Mouse (Mus musculus) hindbrain, embryonic 16.5 days (tissue): Measurements from ENCODE around the gene Mxi1. TPM values are rescaled to one million over a fixed set of nuclear protein-coding genes. Genes with fewer than 3 reads are reported as not detected.
A peak's percentile ranks its signal among the peaks of the same experiment; 100 is the strongest.

Source experiments
- ATAC-seq: fragments of 200-750 bp; cut with Nextera tagmentation; 2 replicates; pipeline ENCODE4 v1.8.0; 2017; ENCODE audit warnings: moderate TSS enrichment, moderate library complexity
- H3K27ac ChIP-seq: fragments of 300-500 bp; sonication (generic); 2 replicates; pipeline ENCODE4 v1.5.1; 2014; ENCODE audit warnings: low read depth, mild to moderate bottlenecking, control low read depth, low read length, moderate library complexity
- H3K27me3 ChIP-seq: fragments of 300-500 bp; sonication (generic); replicated peaks from 2 replicates; pipeline ENCODE4 v1.6.1; 2014; ENCODE audit warnings: low read length; ENCODE audit not compliant: control insufficient read depth, insufficient read depth
- H3K36me3 ChIP-seq: fragments of 300-500 bp; sonication (generic); 2 replicates; pipeline ENCODE4 v1.6.1; 2014; ENCODE audit warnings: mild to moderate bottlenecking, low read length, moderate library complexity, mixed read lengths; ENCODE audit not compliant: control insufficient read depth, insufficient read depth
- H3K4me1 ChIP-seq: fragments of 300-500 bp; sonication (generic); 2 replicates; pipeline ENCODE4 v1.6.1; 2014; ENCODE audit warnings: low read depth, low read length; ENCODE audit not compliant: control insufficient read depth, insufficient read depth
- H3K4me2 ChIP-seq: fragments of 300-500 bp; sonication (generic); 2 replicates; pipeline ENCODE4 v1.6.1; 2014; ENCODE audit warnings: mild to moderate bottlenecking, low read length, control low read depth, moderate library complexity
- H3K4me3 ChIP-seq: fragments of 300-500 bp; sonication (generic); 2 replicates; pipeline ENCODE4 v1.5.1; 2014; ENCODE audit warnings: mild to moderate bottlenecking, low read length, control low read depth, moderate library complexity
- H3K9ac ChIP-seq: fragments of 300-500 bp; sonication (generic); 2 replicates; pipeline ENCODE4 v1.6.1; 2014; ENCODE audit warnings: low read depth, mild to moderate bottlenecking, control low read depth, low read length, moderate library complexity
- H3K9me3 ChIP-seq: fragments of 300-500 bp; sonication (generic); 2 replicates; pipeline ENCODE4 v1.6.1; 2014; ENCODE audit warnings: mild to moderate bottlenecking, low read length, moderate library complexity; ENCODE audit not compliant: control insufficient read depth
- WGBS: fragments of 180-500 bp; shearing (Covaris S2); extraction: QIAGEN DNeasy Blood & Tissue Kit; methylation state at CpG from one replicate; pipeline ENCODE4 v1.1.7; 2014; 5-methylcytosine and 5-hydroxymethylcytosine counted together
- polyA plus RNA-seq: library from polyadenylated mRNA; unstranded; fragments of >200 nt; fragmentation: Nextera tagmentation; extraction: Ambion mirVana; gene quantifications from 2 replicates; pipeline ENCODE4 v1.2.1, GENCODE M21; 2015

Mxi1 gene
- 18.9 and 27.8 TPM in 2 replicates for polyA plus RNA-seq

GRCm38 (mm10) chr19:53310348-53310747, at the start of gene Mxi1:
Gene Mxi1, plus strand, starts transcription at chr19:53310518.
- H3K36me3 ChIP-seq, result no peaks in the 10 kb centered on the region
- peak within 1 kb of the TSS; percentile 90 for H3K4me2 ChIP-seq
- peak within 1 kb of the TSS; percentile 87 for H3K4me3 ChIP-seq
- H3K27me3 ChIP-seq, result no peaks in the 10 kb centered on the region
- ATAC-seq, result peak; percentile 65
- H3K27ac ChIP-seq, result peak within 1 kb of the TSS; percentile 94
- H3K9me3 ChIP-seq, result no peaks in the 10 kb centered on the region
- peaks cover 11% of the 10 kb centered on the region for H3K4me1 ChIP-seq
- peak within 1 kb of the TSS; percentile 83 for H3K9ac ChIP-seq
- under 1% methylated on average over 38 of the region's 38 CpGs for WGBS

GRCm38 (mm10) chr19:53260828-53261227, 49.5 kb upstream of the Mxi1 start:
- H3K4me2 ChIP-seq, result no peak overlapping the region
- H3K4me1 ChIP-seq, result peaks cover 2% of the 10 kb centered on the region
- H3K4me3 ChIP-seq, result no peak overlapping the region
- no peak overlapping the region for H3K27ac ChIP-seq
- no peak overlapping the region for H3K9ac ChIP-seq
- no peak for ATAC-seq
- H3K9me3 ChIP-seq, result no peaks in the 10 kb centered on the region
- WGBS, result 91% methylated on average over 4 of the region's 4 CpGs
- no peaks in the 10 kb centered on the region for H3K36me3 ChIP-seq
- H3K27me3 ChIP-seq, result no peaks in the 10 kb centered on the region

GRCm38 (mm10) chr19:53262061-53262460, 48.3 kb upstream of the Mxi1 start:
- Histone ChIP-seq H3K36me3 (no peaks in the 10 kb centered on the region), H3K9ac (no peak overlapping the region), H3K9me3 (no peaks in the 10 kb centered on the region), H3K4me1 (peaks cover 2% of the 10 kb centered on the region), H3K4me3 (no peak overlapping the region), H3K27me3 (no peaks in the 10 kb centered on the region), H3K4me2 (no peak overlapping the region), H3K27ac (no peak overlapping the region)
- WGBS, result 83% methylated on average over 7 of the region's 7 CpGs
- no peak for ATAC-seq

- H3K4me3 ChIP-seq, result no peak overlapping the region
- no peaks in the 10 kb centered on the region for H3K9me3 ChIP-seq
- no peak for ATAC-seq
- H3K36me3 ChIP-seq, result no peaks in the 10 kb centered on the region
- H3K9ac ChIP-seq, result no peak overlapping the region
- H3K27ac ChIP-seq, result no peak overlapping the region
- peak overlapping the region; percentile 36 for H3K4me2 ChIP-seq
- 28% methylated on average over 23 of the region's 23 CpGs for whole genome bisulfite sequencing
- H3K27me3 ChIP-seq, result no peaks in the 10 kb centered on the region
- H3K4me1 ChIP-seq, result peaks cover 2% of the 10 kb centered on the region; the same call in 1 of the 2 replicates
These were observed 46.2 kb upstream of the Mxi1 start for GRCm38 (mm10) chr19:53263859-53264733.

GRCm38 (mm10) chr19:53264821-53265727, 45.2 kb upstream of the Mxi1 start:
- Histone ChIP-seq H3K4me1 (peaks cover 2% of the 10 kb centered on the region; the same call in 1 of the 2 replicates), H3K4me3 (no peak overlapping the region), H3K36me3 (no peaks in the 10 kb centered on the region), H3K4me2 (no peak overlapping the region), H3K27ac (no peak overlapping the region), H3K9me3 (no peaks in the 10 kb centered on the region), H3K9ac (no peak overlapping the region), H3K27me3 (no peaks in the 10 kb centered on the region)
- 0 out of 2 replicates have a peak, but pooled peaks have one; percentile 45 for ATAC-seq
- 51% methylated on average over 12 of the region's 12 CpGs for WGBS

- H3K4me2 ChIP-seq, result no peak overlapping the region
- no peak overlapping the region for H3K9ac ChIP-seq
- no peaks in the 10 kb centered on the region for H3K36me3 ChIP-seq
- H3K9me3 ChIP-seq, result no peaks in the 10 kb centered on the region
- no peak for ATAC-seq
- H3K27ac ChIP-seq, result no peak overlapping the region
- no peak overlapping the region for H3K4me3 ChIP-seq
- H3K27me3 ChIP-seq, result no peaks in the 10 kb centered on the region
- 91% methylated on average over 9 of the region's 9 CpGs for WGBS
- peaks cover 2% of the 10 kb centered on the region; the same call in 1 of the 2 replicates for H3K4me1 ChIP-seq
These were observed 43.0 kb upstream of the Mxi1 start for GRCm38 (mm10) chr19:53267305-53267704.

GRCm38 (mm10) chr19:53273055-53273722, 37.1 kb upstream of the Mxi1 start:
- ATAC-seq, result no peak

GRCm38 (mm10) chr19:53273781-53274428, 36.4 kb upstream of the Mxi1 start:
- 85% methylated on average over 23 of the region's 23 CpGs for WGBS
- Histone ChIP-seq H3K27ac (no peak overlapping the region), H3K27me3 (no peaks in the 10 kb centered on the region), H3K4me2 (no peak overlapping the region), H3K9ac (no peak overlapping the region), H3K36me3 (no peaks in the 10 kb centered on the region), H3K4me1 (no peaks in the 10 kb centered on the region), H3K9me3 (no peaks in the 10 kb centered on the region), H3K4me3 (no peak overlapping the region)
- no peak for ATAC-seq

More at GRCm38 (mm10) chr19:53273055-53273722, 37.1 kb upstream of the Mxi1 start:
- Histone ChIP-seq H3K4me1 (no peaks in the 10 kb centered on the region), H3K27ac (no peak overlapping the region), H3K4me2 (no peak overlapping the region), H3K27me3 (no peaks in the 10 kb centered on the region), H3K36me3 (no peaks in the 10 kb centered on the region), H3K9me3 (no peaks in the 10 kb centered on the region), H3K9ac (no peak overlapping the region), H3K4me3 (no peak overlapping the region)
- 91% methylated on average over 17 of the region's 17 CpGs for WGBS
